Mouse (Mus musculus): Measurements from ENCODE around the gene Cd72.

Cd72 gene

GRCm38 (mm10) chr4:43477857-43478533 lies 23.6 kb upstream of the Cd72 start:
- peak; percentile 88 to 89 for DNase-seq

GRCm38 (mm10) chr4:43476604-43477003 lies 22.2 kb upstream of the Cd72 start:
- DNase-seq = peak in 1 of 2 experiments; percentile 45

- no peak for DNase-seq
These were observed 19.2 kb upstream of the Cd72 start for GRCm38 (mm10) chr4:43473636-43474035.

- no peak for DNase-seq
These were observed 15.9 kb upstream of the Cd72 start for GRCm38 (mm10) chr4:43470301-43470700.

GRCm38 (mm10) chr4:43466872-43467271 lies 12.4 kb upstream of the Cd72 start:
- DNase-seq = no peak

- DNase-seq = no peak
These were observed 11.5 kb upstream of the Cd72 start for GRCm38 (mm10) chr4:43465935-43466334.

- no peak for DNase-seq
These were observed 8.7 kb upstream of the Cd72 start for GRCm38 (mm10) chr4:43463102-43463501.

GRCm38 (mm10) chr4:43457124-43457523 lies 2.7 kb upstream of the Cd72 start:
- no peak for DNase-seq

- DNase-seq = no peak
These were observed 2.0 kb upstream of the Cd72 start for GRCm38 (mm10) chr4:43456470-43456869.

- DNase-seq = no peak
These were observed 1.0 kb downstream of the Cd72 start for GRCm38 (mm10) chr4:43453413-43453812.

GRCm38 (mm10) chr4:43452315-43452714 lies 2.1 kb downstream of the Cd72 start:
- DNase-seq = no peak

GRCm38 (mm10) chr4:43448554-43448953 lies 5.9 kb downstream of the Cd72 start:
- DNase-seq = no peak

GRCm38 (mm10) chr4:43447251-43447650 lies 7.2 kb downstream of the Cd72 start:
- no peak for DNase-seq

- peak in 1 of 2 experiments; percentile 35 for DNase-seq
These were observed 10.9 kb downstream of the Cd72 start for GRCm38 (mm10) chr4:43443511-43443910.

GRCm38 (mm10) chr4:43442456-43443361 lies 11.7 kb downstream of the Cd72 start:
- peak; percentile 78 to 81 for DNase-seq

GRCm38 (mm10) chr4:43442044-43442443 lies 12.4 kb downstream of the Cd72 start:
- DNase-seq = peak; percentile 99 to 100

- DNase-seq = no peak
These were observed 12.8 kb downstream of the Cd72 start, which contains the start of gene Tesk1 for GRCm38 (mm10) chr4:43441639-43442038. Gene Tesk1 (plus strand): TSS chr4:43441939.

- DNase-seq = no peak
These were observed 21.6 kb downstream of the Cd72 start for GRCm38 (mm10) chr4:43432832-43433231.

- peak; percentile 77 to 87 for DNase-seq
These were observed 22.7 kb downstream of the Cd72 start for GRCm38 (mm10) chr4:43431690-43432089.

GRCm38 (mm10) chr4:43428946-43429345 lies 25.5 kb downstream of the Cd72 start, which contains the start of gene Fam166b:
Gene Fam166b (minus strand): TSS chr4:43429134.
- no peak for DNase-seq

- DNase-seq = no peak
These were observed 26.1 kb downstream of the Cd72 start for GRCm38 (mm10) chr4:43428180-43428861.

- no peak for DNase-seq
These were observed 26.8 kb downstream of the Cd72 start for GRCm38 (mm10) chr4:43427501-43428179.

- DNase-seq = no peak
These were observed 27.9 kb downstream of the Cd72 start for GRCm38 (mm10) chr4:43426487-43426886.

All from kidney, adult 8-10 months (tissue).